Mouse (Mus musculus): ENCODE measurements around the gene Orai2. TPM values are rescaled to one million over a fixed set of nuclear protein-coding genes. Genes with fewer than 3 reads are reported as not detected.

Gene Orai2
- total RNA-seq (2015) = 16.4 and 16.7 TPM in 2 replicates
- total RNA-seq (2017) = 21.2 and 26.9 TPM in 2 replicates

GRCm38 (mm10) chr5:136170512-136171362 lies at the start of gene Orai2:
Gene Orai2 (minus strand): TSS chr5:136170713.
- ATAC-seq (replicated peaks; ENCODE audit: poor library complexity) = peak; percentile 47

DNA sequence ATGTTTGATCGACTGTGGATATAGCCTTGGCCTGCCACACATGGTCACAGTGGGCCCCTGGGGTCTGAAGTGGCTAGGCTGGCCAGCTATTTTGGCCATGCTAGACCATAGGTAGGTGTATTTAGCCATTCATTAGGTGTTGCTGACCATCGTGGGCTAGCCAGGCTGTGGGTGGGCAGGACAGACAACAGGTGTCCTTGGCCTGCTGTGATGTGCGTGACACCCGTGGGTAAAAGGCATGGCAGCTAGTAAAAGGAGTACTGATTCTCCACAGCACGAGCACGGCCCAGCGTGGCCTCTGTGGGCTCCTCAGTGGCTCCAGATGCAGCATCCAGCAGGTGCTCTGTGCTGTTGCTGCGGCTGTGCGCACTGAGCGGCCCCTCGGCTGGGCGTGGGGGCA lies 48.1 kb upstream of the Orai2 start:
- no peak for ATAC-seq (replicated peaks; ENCODE audit: poor library complexity)

DNA sequence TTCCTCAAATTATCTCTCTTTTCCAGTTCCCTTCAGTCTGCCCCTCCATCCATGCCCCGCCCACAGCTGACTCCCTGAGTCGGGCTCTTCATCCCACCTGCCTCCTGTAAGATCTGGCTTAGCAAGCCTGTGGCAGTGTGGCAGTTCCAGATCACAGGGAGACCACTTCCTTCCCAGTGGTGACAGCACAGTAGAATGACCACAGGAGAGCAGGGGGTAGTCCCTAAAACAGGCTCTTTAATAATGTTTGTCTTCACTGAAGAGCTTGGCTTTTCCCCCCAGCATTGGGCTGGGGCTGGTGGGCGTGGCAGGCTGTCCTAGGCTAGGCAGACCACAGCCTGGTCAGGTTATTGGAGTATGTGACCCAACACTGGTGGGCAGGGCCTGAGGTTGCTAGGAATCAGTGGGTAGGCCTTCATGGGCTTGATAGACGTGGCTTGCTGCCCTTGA lies 47.4 kb upstream of the Orai2 start:
- ATAC-seq (replicated peaks; ENCODE audit: poor library complexity) = peak; percentile 60

DNA sequence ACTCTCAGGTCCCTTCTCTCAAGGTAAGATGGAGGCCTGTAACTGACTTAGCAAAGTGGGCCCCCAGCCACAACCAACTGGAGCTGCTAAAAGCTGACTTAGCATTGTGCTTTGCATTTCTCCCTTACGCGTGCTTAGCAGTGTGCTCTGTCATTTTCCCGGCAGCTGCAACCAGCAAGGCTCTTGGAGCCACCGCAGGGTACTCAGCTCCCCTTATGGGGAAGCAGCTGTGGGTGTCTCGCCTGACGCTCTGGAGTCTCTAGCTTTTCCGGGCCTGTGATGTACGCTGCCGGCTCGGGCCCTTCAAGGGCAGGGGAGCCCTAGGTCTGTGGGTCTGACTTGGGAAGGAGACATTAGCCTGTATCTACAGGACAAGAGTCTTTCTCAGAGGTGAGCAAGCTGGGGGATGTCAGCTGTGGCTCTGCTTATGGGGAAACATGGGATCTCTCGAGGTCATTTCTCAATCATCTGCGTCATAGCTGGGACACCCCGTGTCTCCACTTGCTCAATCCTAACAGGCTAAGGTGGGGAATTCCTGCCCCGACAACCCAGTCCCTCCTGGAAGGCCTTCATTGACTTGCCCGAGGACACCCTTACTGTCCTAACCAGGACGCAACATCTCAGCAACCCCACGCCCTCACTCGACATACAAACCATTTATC lies 46.6 kb upstream of the Orai2 start:
- peak; percentile 61 for ATAC-seq (replicated peaks; ENCODE audit: poor library complexity)

DNA sequence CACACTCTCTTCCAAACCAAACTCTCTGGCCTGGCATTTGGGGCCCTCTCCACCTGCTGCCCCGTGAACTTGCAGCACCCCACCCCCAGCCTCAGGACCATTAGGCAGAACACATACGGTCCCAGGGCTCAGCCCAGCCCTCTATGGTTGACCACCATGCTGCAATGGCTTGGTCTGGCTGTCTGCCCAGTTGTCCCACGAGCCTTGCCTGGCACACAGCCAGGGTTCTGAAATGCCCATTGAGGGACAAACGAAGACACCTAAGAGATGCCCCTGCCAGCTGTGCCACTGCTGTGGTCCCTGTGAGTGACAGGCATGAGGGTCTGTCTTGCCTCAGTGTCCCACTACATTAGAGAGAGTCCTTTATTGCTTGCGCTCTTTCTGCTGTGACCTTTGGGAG lies 45.4 kb upstream of the Orai2 start:
- 0 out of 2 replicates have a peak, but pooled peaks have one; percentile 13 for ATAC-seq (replicated peaks; ENCODE audit: poor library complexity)

DNA sequence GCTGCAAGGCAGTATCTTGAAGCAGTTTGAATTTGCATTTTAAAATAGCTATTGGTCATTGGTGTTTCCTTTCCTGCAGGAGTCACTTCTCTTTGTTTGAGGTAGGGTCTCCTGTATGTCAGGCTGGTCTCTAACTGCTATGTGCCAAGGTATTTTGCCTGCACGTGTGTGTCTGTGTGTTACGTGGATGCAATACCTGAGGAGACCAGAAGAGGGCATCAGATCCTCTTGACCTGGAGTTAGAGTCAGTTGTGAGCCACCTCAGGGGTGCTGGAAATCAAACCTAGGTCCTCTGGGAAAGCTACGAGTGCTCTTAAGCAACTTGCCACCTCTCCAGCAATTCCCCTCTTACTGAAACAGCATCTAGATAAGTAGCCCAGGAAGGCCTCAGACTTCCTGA lies 44.7 kb upstream of the Orai2 start:
- ATAC-seq (replicated peaks; ENCODE audit: poor library complexity) = no peak

- no peak for ATAC-seq (replicated peaks; ENCODE audit: poor library complexity)
Measured at GRCm38 (mm10) chr5:136213716-136214115, 43.2 kb upstream of the Orai2 start.

GRCm38 (mm10) chr5:136212716-136213115 lies 42.2 kb upstream of the Orai2 start:
- no peak for ATAC-seq (replicated peaks; ENCODE audit: poor library complexity)

GRCm38 (mm10) chr5:136211341-136212102 lies 41.0 kb upstream of the Orai2 start:
- peak; percentile 78 for ATAC-seq (replicated peaks; ENCODE audit: poor library complexity)

GRCm38 (mm10) chr5:136210549-136210948 lies 40.0 kb upstream of the Orai2 start:
- ATAC-seq (replicated peaks; ENCODE audit: poor library complexity) = peak; percentile 51

GRCm38 (mm10) chr5:136201832-136202231 lies 31.3 kb upstream of the Orai2 start:
- peak; percentile 63 for ATAC-seq (replicated peaks; ENCODE audit: poor library complexity)

DNA sequence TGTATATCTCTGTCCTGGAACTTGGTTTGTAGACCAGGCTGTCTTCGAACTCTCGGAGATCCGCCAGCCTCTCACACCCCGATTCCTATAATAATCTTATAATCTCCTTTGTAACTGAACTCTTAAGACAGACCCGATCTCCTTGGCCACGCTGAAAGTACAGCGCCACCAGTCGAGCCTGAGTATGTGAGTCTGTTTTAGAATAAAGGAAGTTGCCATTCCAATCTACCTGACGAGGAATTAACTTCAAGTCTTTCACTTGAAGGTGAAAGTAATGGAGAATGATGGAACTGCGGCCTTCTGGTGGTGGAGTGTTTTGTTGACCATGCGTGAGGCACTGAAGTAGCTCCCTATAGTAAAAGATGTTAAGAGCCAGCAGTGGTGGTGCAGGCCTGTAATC lies 29.0 kb upstream of the Orai2 start:
- ATAC-seq (replicated peaks; ENCODE audit: poor library complexity) = no peak

GRCm38 (mm10) chr5:136198474-136199391 lies 28.2 kb upstream of the Orai2 start, which contains the start of gene Prkrip1:
Gene Prkrip1 (minus strand): TSS chr5:136198963.
- ATAC-seq (replicated peaks; ENCODE audit: poor library complexity) = peak; percentile 84

GRCm38 (mm10) chr5:136191870-136192269 lies 21.4 kb upstream of the Orai2 start:
- 0 out of 2 replicates have a peak, but pooled peaks have one; percentile 54 for ATAC-seq (replicated peaks; ENCODE audit: poor library complexity)

- peak; percentile 91 for ATAC-seq (replicated peaks; ENCODE audit: poor library complexity)
Measured at GRCm38 (mm10) chr5:136186723-136187122, 16.2 kb upstream of the Orai2 start.

GRCm38 (mm10) chr5:136183766-136184165 lies 13.3 kb upstream of the Orai2 start:
- 0 out of 2 replicates have a peak, but pooled peaks have one; percentile 40 for ATAC-seq (replicated peaks; ENCODE audit: poor library complexity)

GRCm38 (mm10) chr5:136182830-136183229 lies 12.3 kb upstream of the Orai2 start:
- ATAC-seq (replicated peaks; ENCODE audit: poor library complexity) = peak; percentile 45

- ATAC-seq (replicated peaks; ENCODE audit: poor library complexity) = no peak
Measured at GRCm38 (mm10) chr5:136182049-136182448, 11.5 kb upstream of the Orai2 start.

DNA sequence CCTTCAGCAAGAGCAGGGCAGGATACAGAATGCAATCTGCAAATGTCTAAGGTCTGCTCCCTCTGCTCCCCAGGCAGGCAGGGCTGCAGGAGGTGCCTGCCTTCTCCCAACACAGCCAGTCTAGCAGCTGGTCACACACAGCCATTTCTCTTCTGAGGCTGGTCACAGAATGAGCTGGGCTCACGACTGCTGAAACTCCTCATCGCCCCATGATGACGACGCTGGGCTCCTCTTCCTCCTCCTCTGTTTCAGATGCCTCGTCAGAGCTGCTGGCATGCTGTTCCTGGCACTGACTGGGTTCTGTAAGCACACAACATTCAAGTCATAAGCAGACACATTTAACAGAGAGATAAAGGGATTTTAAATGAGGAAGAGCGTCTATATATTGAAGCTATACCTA lies 10.7 kb upstream of the Orai2 start:
- no peak for ATAC-seq (replicated peaks; ENCODE audit: poor library complexity)

DNA sequence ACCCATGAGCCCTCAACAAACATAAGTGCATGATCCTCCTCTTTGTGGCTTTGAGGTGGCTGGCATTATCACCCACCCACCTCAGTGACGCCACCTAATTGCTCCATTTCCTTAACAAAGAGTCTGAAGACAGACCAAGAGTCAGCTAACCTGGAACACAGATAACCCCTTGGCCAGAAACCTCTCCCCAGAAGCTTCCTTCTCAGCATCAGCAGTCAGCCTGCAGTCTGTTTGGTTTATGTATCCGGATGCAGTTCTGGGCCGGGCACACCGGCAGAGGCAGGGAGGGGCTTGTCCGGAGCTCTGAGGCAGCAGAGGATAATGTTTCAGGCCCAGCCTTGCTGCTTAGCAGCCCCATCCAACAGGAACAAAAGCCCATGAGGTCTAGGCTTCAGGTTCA lies 9.1 kb upstream of the Orai2 start:
- ATAC-seq (replicated peaks; ENCODE audit: poor library complexity) = peak; percentile 43
